Mouse (Mus musculus): ENCODE measurements around the gene Foxb1.

Gene Foxb1

GRCm38 (mm10) chr9:69757254-69757653, 3.5 kb downstream of the Foxb1 start:
- no peak for DNase-seq (ENCODE audit: low spot score)

DNA sequence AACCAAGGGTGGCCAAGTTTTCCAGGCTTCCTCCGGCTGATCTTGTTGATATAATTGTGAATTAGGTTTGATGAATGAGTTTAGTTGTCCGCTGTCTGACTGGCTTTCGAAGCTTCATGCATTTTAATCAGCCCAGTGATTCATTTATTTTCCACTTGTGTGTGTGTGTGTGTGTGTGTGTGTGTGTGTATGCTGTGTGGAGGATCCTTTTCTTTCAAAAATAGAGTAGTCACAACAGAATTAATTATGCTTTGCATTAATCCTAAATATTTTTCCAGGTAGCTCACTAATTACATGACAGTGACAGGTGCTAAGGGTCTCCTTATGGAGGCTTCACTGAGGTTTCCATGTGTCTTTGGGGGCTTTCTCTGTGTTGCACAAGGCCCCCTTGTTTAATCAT, 4.3 kb downstream of the Foxb1 start:
- no peak for DNase-seq (ENCODE audit: low spot score)

DNA sequence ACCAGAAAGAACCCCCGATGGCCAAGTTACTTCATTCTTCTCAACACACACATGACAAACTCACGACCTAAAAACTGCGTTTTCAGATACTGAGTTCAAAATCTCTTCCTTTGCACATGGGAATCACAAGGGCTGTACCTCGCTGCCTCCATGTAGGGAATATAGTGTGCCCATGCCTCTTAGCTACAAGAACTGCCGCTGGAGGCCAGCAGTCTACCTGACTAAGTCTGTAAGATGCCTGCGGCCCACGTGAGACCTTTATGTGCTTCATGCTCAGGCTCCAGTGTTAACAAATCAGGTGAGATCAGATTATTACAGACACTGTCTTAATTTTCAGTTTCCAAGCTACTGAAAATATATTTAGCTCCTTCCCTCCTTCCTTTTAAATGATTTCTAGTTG, 4.7 kb downstream of the Foxb1 start:
- no peak for DNase-seq (ENCODE audit: low spot score)

- no peak for DNase-seq (ENCODE audit: low spot score)
These were observed 5.6 kb downstream of the Foxb1 start for GRCm38 (mm10) chr9:69755157-69755556.

GRCm38 (mm10) chr9:69754712-69755111, 6.0 kb downstream of the Foxb1 start:
- DNase-seq (ENCODE audit: low spot score), result peak; percentile 24

GRCm38 (mm10) chr9:69754291-69754690, 6.4 kb downstream of the Foxb1 start:
- no peak for DNase-seq (ENCODE audit: low spot score)

GRCm38 (mm10) chr9:69747971-69748370, 12.8 kb downstream of the Foxb1 start:
- no peak for DNase-seq (ENCODE audit: low spot score)

DNA sequence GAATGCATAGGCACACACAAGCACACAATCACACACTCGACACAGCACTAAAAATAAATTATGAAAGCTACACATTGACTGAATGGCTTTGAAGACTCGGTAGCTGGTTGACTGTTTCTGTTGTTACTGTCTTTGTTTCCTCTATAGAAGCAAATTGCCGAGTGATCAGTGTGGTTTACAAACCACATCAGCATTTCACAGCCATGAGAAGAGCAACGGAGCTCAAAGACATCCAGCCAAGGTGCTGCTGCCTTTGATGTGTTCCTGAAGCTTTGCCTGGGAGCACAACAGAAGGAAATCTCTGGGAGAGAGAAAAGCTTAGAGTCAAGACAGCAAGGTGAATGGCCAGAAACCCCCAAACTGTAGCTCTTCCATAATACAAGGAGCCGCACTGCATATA, 32.0 kb downstream of the Foxb1 start:
- no peak for DNase-seq (ENCODE audit: low spot score)

DNA sequence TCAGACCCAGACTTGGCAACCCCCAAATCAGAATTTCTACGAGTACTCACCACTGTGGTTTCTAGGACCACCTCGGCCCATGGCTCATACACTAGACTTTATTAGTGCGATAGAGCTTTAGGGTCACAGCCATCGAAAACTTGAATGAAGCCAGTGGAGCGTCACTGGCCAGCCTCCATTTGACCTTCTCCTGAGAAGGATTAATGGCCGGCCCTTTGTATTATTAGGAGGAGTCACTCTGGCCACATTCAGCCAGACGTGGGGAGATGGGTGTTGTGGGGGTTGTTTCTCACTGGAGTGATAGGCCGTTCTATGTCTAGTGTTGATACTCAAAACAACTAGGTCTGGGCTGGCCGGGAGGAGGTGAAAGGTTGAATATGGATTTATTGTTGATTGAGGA, 42.3 kb downstream of the Foxb1 start:
- no peak for DNase-seq (ENCODE audit: low spot score)

DNA sequence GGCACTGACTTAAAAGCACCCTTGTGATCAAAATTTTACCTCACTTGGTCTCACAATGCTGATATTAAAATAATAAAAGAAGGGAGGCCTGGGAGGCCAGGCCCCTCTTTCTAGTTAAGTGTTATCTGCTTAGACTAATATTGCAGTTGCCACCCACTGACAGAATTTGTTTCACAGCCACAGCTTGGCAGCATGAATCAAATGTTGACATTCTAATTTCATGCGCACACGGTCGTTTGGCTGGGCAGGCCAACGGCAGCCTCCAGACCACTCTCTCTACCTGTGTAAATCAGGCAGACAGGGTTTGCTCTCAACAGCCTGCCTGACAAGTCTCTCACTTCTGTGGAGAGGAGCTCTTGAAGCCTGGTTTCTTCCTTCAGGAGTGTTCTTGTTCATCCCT, 44.4 kb downstream of the Foxb1 start:
- no peak for DNase-seq (ENCODE audit: low spot score)

DNA sequence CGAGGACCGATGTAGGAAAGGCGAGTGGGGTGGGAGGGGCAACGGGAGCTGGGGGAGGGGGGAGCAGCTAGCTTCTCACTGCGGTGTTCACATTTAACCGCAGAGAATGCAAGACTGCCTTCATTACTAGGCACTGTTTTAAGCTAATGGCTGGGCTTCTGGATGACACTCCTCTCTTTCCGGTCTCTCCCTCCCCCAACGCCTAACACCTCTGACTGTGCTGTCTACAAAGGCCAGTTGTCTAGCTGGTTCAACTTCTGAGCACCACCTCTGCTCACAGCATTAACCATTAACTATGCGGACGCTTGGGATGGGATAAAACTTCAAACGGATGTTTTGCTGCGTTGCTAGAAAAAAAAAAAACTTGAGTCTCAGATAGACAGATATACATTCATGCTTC, 45.3 kb downstream of the Foxb1 start:
- DNase-seq (ENCODE audit: low spot score), result no peak

DNA sequence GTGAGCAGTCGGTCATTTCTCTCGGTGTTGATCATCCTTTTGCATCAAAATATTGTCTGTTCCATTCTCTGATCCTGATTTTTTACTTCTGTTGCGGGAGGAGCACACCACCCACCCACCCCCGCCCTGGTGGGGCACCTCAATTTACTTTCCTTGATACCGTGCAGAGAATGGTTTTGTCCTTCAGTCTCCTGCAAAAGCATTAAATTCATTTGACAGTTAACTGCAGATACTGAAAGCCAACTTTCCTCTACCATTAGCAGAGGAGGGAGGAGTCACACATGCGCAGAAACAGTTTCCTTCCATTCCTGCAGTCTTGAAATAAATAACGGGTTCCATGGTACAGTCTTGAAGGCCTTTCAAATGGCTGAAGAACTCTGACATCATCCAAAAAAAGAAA, 46.4 kb downstream of the Foxb1 start:
- no peak for DNase-seq (ENCODE audit: low spot score)

- no peak for DNase-seq (ENCODE audit: low spot score)
These were observed 47.0 kb downstream of the Foxb1 start for GRCm38 (mm10) chr9:69713577-69714327.

- no peak for DNase-seq (ENCODE audit: low spot score)
These were observed 47.8 kb downstream of the Foxb1 start for GRCm38 (mm10) chr9:69712714-69713525.
